Mouse (Mus musculus): Measurements from ENCODE around the gene Vps50. TPM values are rescaled to one million over a fixed set of nuclear protein-coding genes. Genes with fewer than 3 reads are reported as not detected.

Vps50 gene
- 19.6 to 24.5 TPM (median 20.4 TPM) in 4 replicates for total RNA-seq (2023; ENCODE audit: inconsistent age)

GRCm38 (mm10) chr6:3498162-3498848 lies at the start of gene Vps50, which contains the start of gene Hepacam2:
Gene Vps50 (plus strand): TSS chr6:3498382.
Gene Hepacam2 (minus strand): TSS chr6:3498298.

Other genes with a start within 250 kb of the Vps50 start
- gene Samd9l, start 98.8 kb upstream of the Vps50 start, total RNA-seq (2023; ENCODE audit: inconsistent age), result 153 to 171 TPM (median 164 TPM) in 4 replicates
- 12.9 to 17.4 TPM (median 15.6 TPM) in 4 replicates for gene Hepacam2, start 84 bp upstream of the Vps50 start, total RNA-seq (2023; ENCODE audit: inconsistent age)

All from B cell, adult (primary cell).